Mouse (Mus musculus): ENCODE measurements around the gene Olfr15.

- TF ChIP-seq CTCF (IDR thresholded peaks at IDR 0.05; ENCODE audit: low read depth) (no peak), EP300 (optimal IDR thresholded peaks at IDR 0.05) (no peak)
These were observed 951 bp upstream of the Olfr15 start for GRCm38 (mm10) chr16:3829727-3830126.

All from stomach, postnatal 0 days (tissue).